Mouse (Mus musculus): Measurements from ENCODE around the gene Mctp1.

The Mctp1 gene

GRCm38 (mm10) chr13:76620525-76620924, 236.2 kb downstream of the Mctp1 start:
- no peak for DNase-seq

DNA sequence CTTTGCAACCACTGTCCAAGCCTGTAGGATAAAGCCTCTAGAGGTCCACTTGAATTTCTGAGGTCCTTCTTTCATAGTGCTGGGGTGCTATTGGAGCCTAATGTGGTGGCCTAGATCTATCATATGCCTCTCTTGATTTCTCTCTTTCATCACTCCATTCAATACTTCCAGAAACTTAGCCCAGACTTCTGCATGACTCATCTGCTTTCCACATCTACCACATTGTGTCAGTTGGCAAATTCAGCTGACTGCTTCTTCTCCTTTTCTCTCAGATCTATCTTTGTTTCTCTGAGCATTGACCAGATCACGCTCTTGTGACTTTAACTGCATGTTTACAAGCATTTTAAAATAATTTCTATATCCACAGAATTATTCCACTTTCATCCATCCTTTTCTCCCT, 249.4 kb downstream of the Mctp1 start:
- DNase-seq: no peak

GRCm38 (mm10) chr13:76638282-76638681, 253.9 kb downstream of the Mctp1 start:
- DNase-seq: no peak

DNA sequence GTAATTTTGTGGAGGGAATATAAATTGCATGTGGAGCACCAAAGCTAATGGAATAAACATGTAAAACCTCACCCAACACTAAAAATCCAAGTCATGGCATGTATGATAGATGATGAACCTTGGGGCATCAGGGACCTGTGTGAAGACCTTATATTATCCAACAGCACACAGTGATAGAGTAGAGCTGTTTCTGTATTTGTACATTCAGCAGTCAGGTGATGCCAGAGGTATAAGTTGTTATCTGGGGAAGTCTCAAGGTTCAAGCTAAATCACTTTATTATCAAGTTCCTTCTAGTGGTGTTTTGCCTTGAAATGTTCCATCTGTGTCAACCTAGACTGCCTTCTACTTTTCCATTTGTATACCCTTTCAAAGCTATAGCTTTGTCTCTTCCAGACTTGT, 275.2 kb downstream of the Mctp1 start:
- DNase-seq: no peak

GRCm38 (mm10) chr13:76681286-76681685, 297.0 kb downstream of the Mctp1 start:
- DNase-seq: peak; percentile 30

- no peak for DNase-seq
Measured at GRCm38 (mm10) chr13:76689349-76689748, 305.0 kb downstream of the Mctp1 start.

DNA sequence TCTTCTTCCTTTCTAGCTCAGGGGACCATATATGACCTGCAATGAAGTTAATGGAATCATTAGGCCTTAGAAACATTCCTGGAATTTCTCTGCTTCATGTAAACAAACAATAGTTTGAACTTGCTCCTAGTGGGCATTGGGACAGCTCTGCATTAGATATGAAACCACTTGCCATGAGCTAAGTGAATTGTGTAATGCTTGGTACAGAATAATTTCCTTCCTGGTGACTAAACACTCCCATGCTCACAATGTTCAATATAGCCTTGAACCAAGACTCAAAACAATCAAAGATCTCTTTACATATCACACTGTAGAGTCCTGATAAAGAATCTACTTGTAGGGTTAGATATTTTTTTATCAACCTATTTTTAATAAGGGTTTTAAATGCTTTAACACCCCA, 305.8 kb downstream of the Mctp1 start:
- no peak for DNase-seq

DNA sequence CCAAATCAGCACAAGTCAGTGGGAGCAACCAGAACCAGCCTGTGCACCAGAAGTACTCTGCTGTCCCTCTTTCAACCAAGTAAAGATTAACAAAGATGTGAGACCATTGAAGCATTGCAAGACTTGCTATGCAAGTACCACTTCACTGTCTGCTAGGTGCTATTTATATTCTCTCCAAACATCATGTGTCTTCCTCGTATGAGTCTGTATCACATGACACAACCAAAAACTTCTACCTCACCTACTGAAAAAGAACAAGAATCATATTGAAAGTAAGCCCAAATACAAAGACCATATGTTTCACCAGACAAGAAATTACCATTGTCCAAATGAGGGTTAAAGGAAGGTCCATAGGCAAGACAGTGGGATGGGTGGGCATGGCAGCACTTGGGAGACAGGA, 306.4 kb downstream of the Mctp1 start:
- no peak for DNase-seq

DNA sequence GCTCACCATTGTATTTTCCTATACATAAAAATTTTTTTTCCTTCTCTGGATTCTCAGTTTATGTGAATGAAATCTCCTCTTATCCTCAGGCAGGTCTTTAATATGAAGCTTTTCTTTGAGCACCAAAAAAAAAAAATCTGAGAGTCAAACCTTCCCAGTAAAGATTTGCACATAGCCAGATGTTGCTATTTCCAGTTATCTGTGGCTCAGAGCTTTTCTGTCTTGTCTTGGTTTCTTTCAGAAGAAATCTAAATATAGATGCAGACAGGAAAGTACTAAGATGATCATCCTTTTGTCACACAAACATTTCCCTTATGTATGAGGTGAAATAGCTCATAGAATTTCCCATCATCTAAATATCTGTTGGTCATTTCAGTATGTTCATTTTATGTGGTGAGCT, 349.7 kb downstream of the Mctp1 start:
- DNase-seq: no peak

- DNase-seq: no peak
Measured at GRCm38 (mm10) chr13:76750663-76751429, 366.5 kb downstream of the Mctp1 start.

- peak; percentile 41 for DNase-seq
Measured at GRCm38 (mm10) chr13:76759832-76760490, 375.6 kb downstream of the Mctp1 start.

DNA sequence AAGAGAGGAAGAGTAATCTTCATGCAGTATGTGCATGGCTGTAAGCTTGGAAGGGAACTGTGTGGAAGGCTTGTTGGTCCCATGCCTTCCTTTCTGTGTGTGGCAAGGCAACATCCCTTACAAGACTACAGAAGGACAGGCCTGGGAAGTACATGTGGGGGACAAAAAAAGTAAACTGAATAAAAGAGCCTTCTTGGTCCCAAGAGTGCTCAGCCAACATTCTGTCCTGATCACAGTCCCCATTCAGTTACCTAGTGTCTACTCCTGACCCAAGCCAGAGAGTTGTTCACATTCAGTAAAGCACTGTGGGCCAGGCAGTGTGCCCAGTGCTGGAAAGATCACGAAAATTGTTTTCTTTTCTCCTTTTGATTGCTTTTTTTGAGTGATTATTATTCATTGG, 415.3 kb downstream of the Mctp1 start:
- DNase-seq: no peak

DNA sequence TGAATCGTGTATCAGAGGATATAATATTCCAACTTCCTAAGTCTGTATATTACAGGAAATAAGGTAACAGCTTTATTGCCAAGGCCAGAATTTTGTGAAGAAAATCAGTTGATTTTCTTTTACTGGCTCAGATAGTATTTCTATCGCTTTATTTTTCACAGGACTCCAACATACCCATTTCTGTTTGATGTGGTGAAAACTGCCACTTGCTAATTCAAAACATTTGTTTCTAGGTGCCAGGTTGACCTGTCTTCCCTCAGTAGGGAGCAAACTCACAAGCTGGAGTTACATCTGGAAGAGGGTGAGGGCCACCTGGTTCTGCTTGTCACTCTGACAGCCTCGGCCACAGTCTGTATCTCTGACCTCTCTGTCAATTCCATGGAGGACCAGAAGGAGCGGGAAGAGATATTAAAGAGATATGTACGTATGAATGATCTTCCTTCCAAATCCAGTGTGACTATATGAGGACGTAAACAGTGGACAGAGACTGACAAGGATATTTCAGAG, 416.8 kb downstream of the Mctp1 start:
- DNase-seq: no peak

- DNase-seq: no peak
Measured at GRCm38 (mm10) chr13:76802051-76802728, 417.9 kb downstream of the Mctp1 start.

GRCm38 (mm10) chr13:76802926-76803325, 418.6 kb downstream of the Mctp1 start:
- no peak for DNase-seq

DNA sequence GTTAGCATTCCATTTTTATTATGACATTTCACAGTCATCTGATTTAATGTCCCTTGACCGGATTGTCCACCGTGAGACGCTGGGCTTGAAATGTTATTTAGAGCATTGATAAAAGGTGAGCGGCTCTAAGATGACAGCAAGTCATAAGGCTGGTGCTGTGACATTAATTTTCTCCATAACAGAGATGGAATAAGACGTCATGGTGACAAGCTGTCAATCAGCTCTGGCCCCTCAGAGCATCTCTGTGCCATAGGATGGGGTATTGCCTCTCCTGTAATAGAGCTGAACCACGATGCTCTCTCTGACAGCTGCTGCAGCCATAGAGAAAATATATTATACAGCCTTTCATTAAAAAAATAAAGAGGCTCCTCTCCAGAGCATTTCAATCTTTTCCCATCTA, 419.5 kb downstream of the Mctp1 start:
- DNase-seq: no peak

- DNase-seq: no peak
Measured at GRCm38 (mm10) chr13:76808871-76809390, 424.6 kb downstream of the Mctp1 start.

GRCm38 (mm10) chr13:76809802-76810201, 425.5 kb downstream of the Mctp1 start:
- DNase-seq: no peak

DNA sequence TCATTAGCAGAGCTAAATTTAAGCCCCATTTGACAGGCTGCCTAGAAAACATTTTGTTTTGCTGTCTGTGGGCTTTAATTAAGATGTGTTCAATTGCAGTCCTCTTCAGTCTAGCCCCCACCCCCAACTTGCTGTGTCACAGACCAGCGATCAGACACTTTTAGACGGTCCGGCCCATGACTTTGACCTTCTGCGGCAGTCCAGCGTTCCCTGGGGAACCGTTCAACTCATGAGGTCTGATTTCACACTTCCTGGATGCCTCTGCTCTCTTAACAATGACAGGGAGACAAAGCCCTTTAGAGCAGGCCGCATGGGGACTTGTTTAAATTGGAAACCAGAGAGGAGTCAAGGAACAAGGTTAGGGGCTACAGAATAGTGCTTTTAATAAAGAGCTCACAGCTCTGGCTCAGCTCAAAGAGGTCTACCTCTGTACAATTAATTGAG, 426.2 kb downstream of the Mctp1 start:
- no peak for DNase-seq

DNA sequence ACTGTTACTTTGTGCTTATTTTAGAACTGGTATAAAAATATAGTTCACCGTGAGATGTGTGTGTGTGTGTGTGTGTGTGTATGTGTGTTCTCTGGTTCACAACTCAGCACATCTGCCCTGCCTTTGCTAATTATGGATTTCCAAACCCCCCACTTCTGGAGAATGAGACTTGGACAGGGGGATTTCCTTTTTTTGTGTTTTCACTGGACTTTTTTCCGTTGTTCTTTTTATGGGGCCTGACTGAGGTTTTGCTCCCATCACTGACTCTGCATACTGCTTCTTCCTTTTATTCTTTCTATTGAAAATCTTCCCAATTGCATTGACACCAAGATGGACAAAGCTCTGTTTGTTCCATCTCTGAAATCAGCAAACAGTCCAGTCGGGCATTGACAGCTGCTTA, 438.7 kb downstream of the Mctp1 start:
- no peak for DNase-seq

- no peak for DNase-seq
Measured at GRCm38 (mm10) chr13:76824932-76825694, 440.8 kb downstream of the Mctp1 start.

- DNase-seq: no peak
Measured at GRCm38 (mm10) chr13:76827738-76828137, 443.4 kb downstream of the Mctp1 start.

DNA sequence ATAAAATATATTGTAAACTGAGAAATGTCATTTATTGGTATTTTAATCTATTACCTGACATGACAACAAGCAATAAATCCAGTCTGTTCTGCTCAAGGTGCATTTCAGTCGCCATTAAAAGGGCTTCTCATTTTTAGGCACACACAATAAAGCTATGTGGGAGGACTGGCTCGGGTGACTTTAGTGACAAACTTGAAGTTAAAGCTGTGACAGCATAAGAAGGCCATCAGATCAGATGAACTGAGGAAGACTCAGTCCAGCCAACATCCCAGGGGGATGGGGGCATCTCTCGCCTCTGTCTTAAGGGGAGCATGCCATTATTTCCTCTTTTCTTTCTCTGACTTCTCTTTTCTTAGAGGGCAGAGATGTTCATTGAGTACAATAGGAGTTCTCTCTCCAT, 453.7 kb downstream of the Mctp1 start:
- no peak for DNase-seq
